Mouse (Mus musculus) kidney, adult 18-20 months (tissue): ENCODE measurements around the gene Crtam.

Source experiments
- DNase-seq: peaks from one replicate; pipeline ENCODE4 v3.0.0; 2021

The Crtam gene

GRCm38 (mm10) chr9:41004415-41004814 is at the start of gene Crtam:
TSS of gene Crtam (minus strand) at chr9:41004628.
- no peak for DNase-seq

- no peak for DNase-seq
Observed at GRCm38 (mm10) chr9:41054166-41054565, 49.7 kb upstream of the Crtam start.

- DNase-seq, result no peak
Observed at GRCm38 (mm10) chr9:41053478-41053877, 49.0 kb upstream of the Crtam start.

- DNase-seq, result no peak
Observed at GRCm38 (mm10) chr9:41051080-41051932, 46.9 kb upstream of the Crtam start.

GRCm38 (mm10) chr9:41050331-41051079 is 46.1 kb upstream of the Crtam start:
- no peak for DNase-seq

GRCm38 (mm10) chr9:41049282-41049681 is 44.9 kb upstream of the Crtam start:
- no peak for DNase-seq

- no peak for DNase-seq
Observed at GRCm38 (mm10) chr9:41048820-41049219, 44.4 kb upstream of the Crtam start.

GRCm38 (mm10) chr9:41048216-41048615 is 43.8 kb upstream of the Crtam start:
- DNase-seq, result no peak

- no peak for DNase-seq
Observed at GRCm38 (mm10) chr9:41047654-41048053, 43.2 kb upstream of the Crtam start.

GRCm38 (mm10) chr9:41044626-41045025 is 40.2 kb upstream of the Crtam start:
- DNase-seq, result peak; percentile 89

GRCm38 (mm10) chr9:41043641-41044040 is 39.2 kb upstream of the Crtam start:
- DNase-seq, result no peak

GRCm38 (mm10) chr9:41041404-41041803 is 37.0 kb upstream of the Crtam start:
- no peak for DNase-seq

- no peak for DNase-seq
Observed at GRCm38 (mm10) chr9:41038150-41038664, 33.8 kb upstream of the Crtam start.

GRCm38 (mm10) chr9:41031590-41032489 is 27.4 kb upstream of the Crtam start:
- no peak for DNase-seq

- no peak for DNase-seq
Observed at GRCm38 (mm10) chr9:41029827-41030226, 25.4 kb upstream of the Crtam start.

GRCm38 (mm10) chr9:41028470-41028869 is 24.0 kb upstream of the Crtam start:
- peak; percentile 68 for DNase-seq

GRCm38 (mm10) chr9:41021690-41022089 is 17.3 kb upstream of the Crtam start:
- DNase-seq, result no peak

- no peak for DNase-seq
Observed at GRCm38 (mm10) chr9:41020486-41020885, 16.1 kb upstream of the Crtam start.

GRCm38 (mm10) chr9:41014512-41014911 is 10.1 kb upstream of the Crtam start:
- DNase-seq, result no peak

GRCm38 (mm10) chr9:41012456-41012855 is 8.0 kb upstream of the Crtam start:
- no peak for DNase-seq

GRCm38 (mm10) chr9:41011512-41012436 is 7.3 kb upstream of the Crtam start:
- no peak for DNase-seq

- DNase-seq, result no peak
Observed at GRCm38 (mm10) chr9:41007785-41008184, 3.4 kb upstream of the Crtam start.
